Mouse (Mus musculus) hematopoietic stem cell, adult 5-6 weeks (primary cell): ENCODE measurements at regions not wholly inside any gene's neighbourhood (a gene's known extent, or its start where the extent isn't known, plus 50 kb on each side); places are given as distances from the start of the nearest gene placed in this dataset.

Source experiments
- ATAC-seq, 2 experiments: fragments of 125-278 bp in 1 of 2; replicated peaks in 1 of 2; 2 replicates each; pipeline ENCODE4 v1.8.0; 2016 to 2017; ENCODE audit warnings: inconsistent platforms in 2 of 2, mild to moderate bottlenecking in 2 of 2, moderate number of reproducible peaks in 2 of 2, low read depth in 1 of 2, moderate TSS enrichment in 1 of 2; ENCODE audit not compliant: low FRiP score in 2 of 2, poor library complexity in 2 of 2, severe bottlenecking in 2 of 2, insufficient read depth in 1 of 2, low TSS enrichment in 1 of 2

DNA sequence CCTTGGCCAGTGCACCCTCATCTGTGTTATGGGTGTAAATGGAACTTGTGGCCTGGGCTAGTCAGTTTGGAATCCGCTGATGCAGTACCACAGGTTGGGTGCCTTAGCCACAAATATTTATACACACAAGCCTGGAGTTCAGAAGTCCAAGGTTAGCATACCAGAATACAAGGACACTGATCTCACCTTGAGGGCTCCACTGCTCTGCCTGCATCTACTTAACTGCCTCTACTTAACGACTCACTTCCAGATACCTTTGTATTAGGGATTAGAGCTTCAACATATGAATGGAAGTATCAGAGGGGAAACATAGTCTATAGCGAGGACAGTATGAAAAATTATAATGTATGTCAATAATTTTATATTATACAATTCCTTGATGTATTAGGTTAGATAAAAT is 57.5 kb downstream of the Tmem174 start:
- no peak for ATAC-seq

DNA sequence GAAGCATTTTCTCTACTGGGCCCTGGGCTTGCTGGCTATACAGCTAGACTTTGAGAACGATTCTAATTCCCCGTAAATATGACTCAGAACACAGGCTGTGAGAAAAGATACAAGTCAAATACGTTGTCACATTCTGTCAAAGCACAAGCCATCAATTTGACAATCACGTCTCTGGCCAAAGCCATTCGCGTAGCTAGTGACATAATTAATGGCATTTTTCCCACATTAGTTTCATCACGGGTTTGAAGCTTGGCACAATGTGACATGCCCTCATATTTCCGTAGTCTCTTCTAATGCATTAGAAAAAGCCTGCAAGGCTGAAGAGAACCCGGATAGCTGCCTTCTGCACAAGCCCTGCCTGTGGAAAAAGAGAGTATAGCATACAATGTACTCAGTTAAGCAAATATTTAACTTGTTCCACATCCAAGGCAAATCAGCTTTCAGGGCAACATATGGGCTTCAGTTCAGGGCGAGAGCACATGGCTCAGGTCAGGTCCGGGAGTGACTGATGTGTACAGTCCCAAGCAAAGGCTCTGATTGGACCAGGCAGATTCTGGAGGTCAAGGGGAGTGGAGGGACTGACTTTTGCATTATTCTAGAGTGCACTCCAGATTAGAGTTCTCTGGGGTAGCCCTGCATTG is 58.7 kb downstream of the Tmem174 start:
- ATAC-seq: no peak

DNA sequence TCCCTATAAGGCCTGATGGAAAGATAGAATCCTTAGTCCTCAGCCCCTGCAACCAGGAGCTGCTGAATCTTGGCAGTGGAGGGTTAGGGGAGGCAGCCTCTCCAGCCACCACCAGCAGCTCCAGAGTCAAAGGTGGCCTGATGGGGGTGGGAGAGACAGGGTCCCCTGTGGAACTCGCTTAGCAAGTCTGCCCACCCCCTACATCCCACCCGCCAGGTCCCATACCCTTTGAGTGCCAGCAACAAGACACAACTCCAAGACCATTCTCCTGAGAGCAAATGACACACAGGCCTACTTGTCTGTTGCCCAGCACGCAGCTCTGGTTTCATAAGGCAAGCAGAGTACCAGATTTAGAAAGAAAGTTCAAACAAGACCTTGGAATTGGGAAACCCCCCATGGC is 61.1 kb downstream of the Tmem174 start:
- no peak for ATAC-seq

GRCm38 (mm10) chr13:98574057-98574323 is 63.2 kb downstream of the Tmem174 start:
- ATAC-seq: no peak

- ATAC-seq: 0 out of 4 replicates have a peak, but pooled peaks of 1 of the 2 experiments have one; percentile 21
These were observed 63.8 kb downstream of the Tmem174 start for GRCm38 (mm10) chr13:98573261-98574056.

DNA sequence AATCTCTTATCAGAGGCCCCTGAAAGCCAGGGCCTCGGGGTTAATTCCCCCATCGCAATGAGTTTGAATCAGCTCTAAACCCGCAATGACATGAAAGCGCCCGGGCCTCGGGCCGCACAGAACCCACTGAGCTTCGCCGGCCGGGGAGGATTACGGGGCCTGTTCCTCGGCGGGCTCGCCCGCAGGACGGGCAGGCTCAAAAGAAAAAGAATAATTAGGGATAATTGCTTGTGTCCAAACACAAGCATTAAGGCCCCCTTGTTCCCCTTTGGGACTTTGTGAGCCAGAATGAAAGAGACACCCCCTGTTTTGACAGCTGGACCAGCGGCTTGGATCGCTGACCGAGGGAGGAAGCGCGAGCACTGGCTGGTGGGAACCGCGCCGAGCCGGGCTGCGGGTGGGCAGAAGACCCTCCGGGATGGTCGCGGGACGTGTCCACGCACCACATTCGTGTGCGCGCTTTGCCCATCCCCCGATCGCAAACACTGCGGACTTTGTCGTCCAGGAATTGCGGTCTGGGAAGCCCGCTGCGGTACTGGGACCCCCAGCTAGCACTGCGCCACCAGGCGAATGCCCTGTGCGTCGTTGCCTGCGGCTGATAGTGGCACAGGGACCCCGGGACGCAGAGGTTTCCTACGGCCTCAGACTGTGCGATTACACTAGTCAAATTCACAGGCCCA is 64.5 kb downstream of the Tmem174 start:
- 0 out of 4 replicates have a peak, but pooled peaks of 1 of the 2 experiments have one; percentile 10 for ATAC-seq

DNA sequence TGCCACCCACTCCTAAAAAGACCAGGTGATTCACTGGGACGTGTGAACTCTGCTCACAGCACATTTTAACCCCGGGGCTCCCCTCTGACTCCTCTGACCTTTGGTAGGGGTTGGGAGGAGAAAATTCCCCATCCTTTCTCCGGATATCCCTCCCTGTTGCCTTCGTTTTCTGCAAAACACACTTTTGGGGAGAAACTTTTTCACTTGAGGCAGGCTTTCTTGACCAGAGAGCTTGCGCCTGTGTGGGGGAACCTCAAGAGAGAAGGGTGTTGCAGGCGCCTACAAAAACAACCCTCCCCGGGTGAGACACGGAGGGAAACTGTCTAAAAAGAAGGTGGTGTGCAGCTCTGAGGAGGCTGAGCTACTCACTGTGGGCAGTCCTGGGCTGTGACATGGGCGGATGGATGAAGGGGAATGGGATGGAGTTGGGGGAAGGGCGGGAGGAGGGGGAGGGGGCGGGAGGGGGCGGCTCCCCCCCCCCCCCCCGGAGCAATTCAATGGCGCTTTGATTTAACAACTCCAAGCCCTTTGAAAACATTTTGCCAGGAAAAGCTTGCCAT is 65.1 kb downstream of the Tmem174 start:
- ATAC-seq: no peak

GRCm38 (mm10) chr13:98571051-98571450 is 66.2 kb downstream of the Tmem174 start:
- ATAC-seq: no peak

DNA sequence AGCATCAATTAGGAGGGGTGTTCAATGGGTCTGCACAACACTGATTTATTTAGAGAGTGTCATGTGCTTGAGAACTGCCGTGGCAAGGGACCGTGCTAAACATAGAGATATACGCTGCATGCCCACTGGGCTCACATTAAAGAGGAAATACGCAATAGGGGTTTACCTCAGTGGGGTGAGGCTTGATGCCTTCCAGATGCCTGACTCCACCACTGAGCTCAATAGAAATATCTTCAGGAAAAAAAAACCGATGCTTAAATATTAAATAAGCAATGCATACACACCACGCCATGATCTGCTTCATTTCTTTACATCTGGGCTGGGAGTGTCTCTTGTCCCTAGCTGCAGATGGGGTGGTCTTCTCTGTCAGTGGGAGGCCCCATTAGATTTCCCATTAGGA is 63.9 kb upstream of the Gm10320 start:
- ATAC-seq: no peak

DNA sequence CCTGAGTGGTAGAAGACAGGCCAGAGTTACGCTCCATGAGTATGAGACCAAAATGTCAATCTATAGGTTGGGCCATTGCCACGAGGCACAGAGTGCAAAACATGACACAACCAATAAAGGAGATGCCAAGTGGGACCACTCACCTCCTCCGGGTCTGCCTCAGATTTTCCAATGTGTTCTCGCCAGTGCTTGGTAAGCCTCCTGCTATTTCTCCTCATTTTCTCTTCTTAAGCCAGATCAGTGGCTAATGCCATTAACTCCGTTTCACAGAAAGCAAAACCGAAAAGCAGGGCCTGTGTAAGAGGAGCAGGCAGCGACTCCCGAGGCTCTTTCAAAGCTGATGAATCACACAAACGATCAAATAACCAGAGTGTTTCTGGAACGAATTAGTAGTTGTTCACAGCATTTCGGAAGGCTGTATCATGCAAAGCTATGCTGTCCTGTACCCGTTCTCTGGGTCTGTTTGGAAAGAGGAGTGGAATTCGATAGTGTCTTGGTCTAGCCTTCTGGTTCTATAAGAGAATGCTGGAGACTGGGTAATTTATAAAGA is 59.7 kb upstream of the Gm10320 start:
- no peak for ATAC-seq

DNA sequence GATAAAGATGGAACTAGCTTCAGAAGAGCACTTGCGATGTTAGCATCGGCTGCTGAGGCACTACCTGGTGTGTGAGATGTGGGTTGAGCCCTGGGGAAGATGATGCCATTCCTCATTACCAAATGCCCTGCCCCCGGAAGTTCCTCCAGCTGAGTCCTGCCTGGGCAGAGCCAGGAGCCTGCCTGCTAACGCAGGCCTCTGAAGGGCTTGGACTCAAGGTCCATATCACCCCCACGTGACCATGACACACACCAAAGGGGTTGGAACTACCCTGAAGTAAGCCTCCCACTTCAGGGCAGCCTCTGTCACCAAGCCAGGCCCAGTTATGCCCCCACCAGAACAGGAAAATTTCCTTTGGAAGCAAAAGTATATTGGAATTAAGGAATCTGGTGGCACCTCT is 55.4 kb upstream of the Gm10320 start:
- ATAC-seq: no peak

GRCm38 (mm10) chr13:98546116-98546515 is 54.3 kb upstream of the Gm10320 start:
- ATAC-seq: no peak

GRCm38 (mm10) chr13:98545398-98545797 is 53.6 kb upstream of the Gm10320 start:
- ATAC-seq: no peak

GRCm38 (mm10) chr13:98544051-98544450 is 52.2 kb upstream of the Gm10320 start:
- ATAC-seq: no peak
